Mouse (Mus musculus): ENCODE data around the gene Rnf180. TPM values are rescaled to one million over a fixed set of nuclear protein-coding genes. Genes with fewer than 3 reads are reported as not detected.

Rnf180 gene
- polyA plus RNA-seq, 1 experiment from 2014 or later, result 1.8 TPM

GRCm38 (mm10) chr13:105130080-105130479 is 164.5 kb downstream of the Rnf180 start:
- no peak overlapping the region for H3K4me2 ChIP-seq
- H3K27ac ChIP-seq (replicated peaks), result no peak overlapping the region
- H3K9me3 ChIP-seq, result no peaks in the 10 kb centered on the region
- H3K9ac ChIP-seq, result no peak overlapping the region
- 64% methylated on average over 6 of the region's 6 CpGs for WGBS
- no peaks in the 10 kb centered on the region for H3K36me3 ChIP-seq
- no peak for ATAC-seq (ENCODE audit: extremely low read depth, insufficient number of reproducible peaks, low FRiP score, low TSS enrichment)
- H3K4me1 ChIP-seq, result peaks cover 10% of the 10 kb centered on the region
- H3K27me3 ChIP-seq (replicated peaks), result no peaks in the 10 kb centered on the region
- no peak overlapping the region for H3K4me3 ChIP-seq

- Histone ChIP-seq H3K9ac (no peak overlapping the region), H3K4me1 (no peaks in the 10 kb centered on the region), H3K27me3 (replicated peaks) (no peaks in the 10 kb centered on the region), H3K4me2 (no peak overlapping the region), H3K27ac (replicated peaks) (no peak overlapping the region), H3K36me3 (no peaks in the 10 kb centered on the region), H3K9me3 (no peaks in the 10 kb centered on the region), H3K4me3 (no peak overlapping the region)
- ATAC-seq (ENCODE audit: extremely low read depth, insufficient number of reproducible peaks, low FRiP score, low TSS enrichment), result no peak
- 73% methylated on average over 3 of the region's 3 CpGs for WGBS
Measured at GRCm38 (mm10) chr13:105122092-105122491, 172.5 kb downstream of the Rnf180 start.

DNA sequence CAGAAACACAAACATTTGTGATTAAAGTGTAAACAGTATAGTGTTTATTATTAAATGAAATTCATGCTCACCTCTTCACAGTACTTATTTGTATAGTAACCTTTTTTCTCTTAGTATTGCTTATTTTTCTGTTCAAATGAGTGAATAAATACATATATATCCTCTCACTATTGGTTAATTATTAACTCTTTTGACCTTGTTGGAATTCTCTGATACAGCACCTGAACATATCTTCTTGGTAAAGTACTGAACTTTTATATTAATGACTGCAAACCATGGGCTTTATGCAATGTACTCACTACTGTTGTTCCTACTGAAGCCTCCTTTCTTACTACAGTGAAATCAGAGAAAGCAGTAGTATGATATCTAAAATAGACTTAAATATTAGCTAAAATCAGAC is 173.0 kb downstream of the Rnf180 start:
- no peak overlapping the region for H3K4me2 ChIP-seq
- H3K4me1 ChIP-seq, result no peaks in the 10 kb centered on the region
- no peaks in the 10 kb centered on the region for H3K27me3 ChIP-seq (replicated peaks)
- no peak overlapping the region for H3K27ac ChIP-seq (replicated peaks)
- no peaks in the 10 kb centered on the region for H3K36me3 ChIP-seq
- ATAC-seq (ENCODE audit: extremely low read depth, insufficient number of reproducible peaks, low FRiP score, low TSS enrichment), result no peak
- no peaks in the 10 kb centered on the region for H3K9me3 ChIP-seq
- H3K9ac ChIP-seq, result no peak overlapping the region
- no peak overlapping the region for H3K4me3 ChIP-seq

- ATAC-seq (ENCODE audit: extremely low read depth, insufficient number of reproducible peaks, low FRiP score, low TSS enrichment), result no peak
- 82% methylated on average over 6 of the region's 6 CpGs for WGBS
Measured at GRCm38 (mm10) chr13:105111599-105111998, 183.0 kb downstream of the Rnf180 start.

GRCm38 (mm10) chr13:105104385-105104784 is 190.2 kb downstream of the Rnf180 start:
- Histone ChIP-seq H3K9ac (no peak overlapping the region), H3K4me3 (no peak overlapping the region), H3K36me3 (no peaks in the 10 kb centered on the region), H3K27me3 (replicated peaks) (no peaks in the 10 kb centered on the region), H3K4me1 (no peaks in the 10 kb centered on the region), H3K9me3 (no peaks in the 10 kb centered on the region), H3K27ac (replicated peaks) (no peak overlapping the region), H3K4me2 (no peak overlapping the region)
- WGBS, result 59% methylated on average over 2 of the region's 2 CpGs
- ATAC-seq (ENCODE audit: extremely low read depth, insufficient number of reproducible peaks, low FRiP score, low TSS enrichment), result no peak

More at GRCm38 (mm10) chr13:105111599-105111998, 183.0 kb downstream of the Rnf180 start:
- H3K4me1 ChIP-seq, result no peaks in the 10 kb centered on the region
- no peaks in the 10 kb centered on the region for H3K9me3 ChIP-seq
- H3K4me3 ChIP-seq, result no peak overlapping the region
- no peak overlapping the region for H3K27ac ChIP-seq (replicated peaks)
- no peaks in the 10 kb centered on the region for H3K27me3 ChIP-seq (replicated peaks)
- H3K9ac ChIP-seq, result no peak overlapping the region
- H3K4me2 ChIP-seq, result no peak overlapping the region
- no peaks in the 10 kb centered on the region for H3K36me3 ChIP-seq

- Histone ChIP-seq H3K9ac (no peak overlapping the region), H3K9me3 (no peaks in the 10 kb centered on the region), H3K4me3 (no peak overlapping the region), H3K27me3 (replicated peaks) (no peaks in the 10 kb centered on the region), H3K36me3 (no peaks in the 10 kb centered on the region), H3K27ac (replicated peaks) (no peak overlapping the region), H3K4me2 (no peak overlapping the region), H3K4me1 (no peaks in the 10 kb centered on the region)
- WGBS, result 71% methylated on average over 4 of the region's 4 CpGs
- no peak for ATAC-seq (ENCODE audit: extremely low read depth, insufficient number of reproducible peaks, low FRiP score, low TSS enrichment)
Measured at GRCm38 (mm10) chr13:105100705-105101104, 193.9 kb downstream of the Rnf180 start.

GRCm38 (mm10) chr13:105096316-105096715 is 198.3 kb downstream of the Rnf180 start:
- Histone ChIP-seq H3K9ac (no peak overlapping the region), H3K27ac (replicated peaks) (no peak overlapping the region), H3K9me3 (no peaks in the 10 kb centered on the region), H3K4me3 (no peak overlapping the region), H3K4me1 (no peaks in the 10 kb centered on the region), H3K27me3 (replicated peaks) (no peaks in the 10 kb centered on the region), H3K36me3 (no peaks in the 10 kb centered on the region), H3K4me2 (no peak overlapping the region)
- WGBS, result 66% methylated on average over 2 of the region's 2 CpGs
- no peak for ATAC-seq (ENCODE audit: extremely low read depth, insufficient number of reproducible peaks, low FRiP score, low TSS enrichment)

- H3K36me3 ChIP-seq, result no peaks in the 10 kb centered on the region
- H3K27me3 ChIP-seq (replicated peaks), result no peaks in the 10 kb centered on the region
- H3K9ac ChIP-seq, result no peak overlapping the region
- H3K9me3 ChIP-seq, result no peaks in the 10 kb centered on the region
- H3K27ac ChIP-seq (replicated peaks), result no peak overlapping the region
- 78% methylated on average over 3 of the region's 3 CpGs for WGBS
- no peaks in the 10 kb centered on the region for H3K4me1 ChIP-seq
- ATAC-seq (ENCODE audit: extremely low read depth, insufficient number of reproducible peaks, low FRiP score, low TSS enrichment), result no peak
- H3K4me3 ChIP-seq, result no peak overlapping the region
- H3K4me2 ChIP-seq, result no peak overlapping the region
Measured at GRCm38 (mm10) chr13:105089276-105089675, 205.3 kb downstream of the Rnf180 start.

DNA sequence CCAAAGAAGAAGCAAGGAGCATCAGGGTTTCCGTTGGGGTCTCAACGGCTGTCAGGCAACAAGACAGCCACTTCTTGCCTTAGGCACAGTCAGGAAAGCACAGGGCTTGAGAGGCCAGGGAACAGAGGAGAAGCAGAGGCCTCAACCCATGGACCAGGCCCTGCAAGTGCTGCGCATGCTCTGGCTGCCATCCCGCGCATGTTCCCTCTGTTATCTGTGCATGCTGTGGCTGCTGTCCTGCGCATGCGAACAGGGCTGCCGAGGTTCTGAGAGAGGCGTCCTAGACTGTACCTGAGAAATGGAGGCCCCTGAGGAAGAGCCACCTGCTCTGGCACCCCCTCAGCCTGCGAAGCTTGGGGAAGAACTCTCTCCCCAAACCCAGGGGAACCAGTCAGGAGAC is 212.8 kb downstream of the Rnf180 start, which contains the start of gene 4933425L06Rik:
Gene 4933425L06Rik, plus strand, starts transcription at position 261 of the 400 bp plus-strand sequence.
- H3K4me2 ChIP-seq, result no peak within 1 kb of the TSS
- H3K36me3 ChIP-seq, result no peaks in the 10 kb centered on the region
- H3K4me3 ChIP-seq, result no peak within 1 kb of the TSS
- no peaks in the 10 kb centered on the region for H3K27me3 ChIP-seq (replicated peaks)
- 77% methylated on average over 10 of the region's 10 CpGs for WGBS
- H3K9ac ChIP-seq, result no peak within 1 kb of the TSS
- no peaks in the 10 kb centered on the region for H3K9me3 ChIP-seq
- no peak for ATAC-seq (ENCODE audit: extremely low read depth, insufficient number of reproducible peaks, low FRiP score, low TSS enrichment)
- H3K27ac ChIP-seq (replicated peaks), result no peak within 1 kb of the TSS
- H3K4me1 ChIP-seq, result no peaks in the 10 kb centered on the region

Other genes starting within 250 kb of the Rnf180 start
- 2.8 and 2.9 TPM in 2 replicates for gene Rgs7bp, start 239.9 kb downstream of the Rnf180 start, polyA plus RNA-seq (2015; fragmentation: Nextera tagmentation; extraction: Ambion mirVana)
- not detected in 2 replicates for gene 4933425L06Rik, start 212.7 kb downstream of the Rnf180 start, polyA plus RNA-seq (2015; fragmentation: Nextera tagmentation; extraction: Ambion mirVana)
- not detected in 2 replicates for gene Htr1a, start 148.8 kb upstream of the Rnf180 start, polyA plus RNA-seq (2015; fragmentation: Nextera tagmentation; extraction: Ambion mirVana)

All from heart, embryonic 13.5 days (tissue).